Mouse (Mus musculus) lung, embryonic 15.5 days (tissue): ENCODE data around the gene Amz2. TPM values are rescaled to one million over a fixed set of nuclear protein-coding genes. Genes with fewer than 3 reads are reported as not detected.
A peak's percentile ranks its signal among the peaks of the same experiment; 100 is the strongest.
"Not testable (repeated sequence)": the region's sequence is repeated elsewhere in the genome, so short reads cannot be mapped to it uniquely, and the experiment has no call there.

Experiments used
- ATAC-seq: fragments of 200-750 bp; cut with Nextera tagmentation; 2 replicates; pipeline ENCODE4 v1.8.0; 2017; ENCODE audit warnings: moderate number of reproducible peaks, borderline replicate concordance; ENCODE audit not compliant: low FRiP score, low TSS enrichment; ENCODE audit errors: extremely low read depth
- H3K27ac ChIP-seq: fragments of 300-500 bp; sonication (generic); 2 replicates; pipeline ENCODE4 v1.5.1; 2015; ENCODE audit warnings: moderate library complexity, mild to moderate bottlenecking, inconsistent platforms
- H3K27me3 ChIP-seq: fragments of 300-500 bp; sonication (generic); 2 replicates; pipeline ENCODE4 v1.6.1; 2015; ENCODE audit warnings: inconsistent platforms
- H3K36me3 ChIP-seq: fragments of 300-500 bp; sonication (generic); 2 replicates; pipeline ENCODE4 v1.6.1; 2015; ENCODE audit warnings: inconsistent platforms
- H3K4me1 ChIP-seq: fragments of 300-500 bp; sonication (generic); 2 replicates; pipeline ENCODE4 v1.6.1; 2015; ENCODE audit warnings: inconsistent platforms
- H3K4me2 ChIP-seq: fragments of 300-500 bp; sonication (generic); 2 replicates; pipeline ENCODE4 v1.6.1; 2015; ENCODE audit warnings: inconsistent platforms, mild to moderate bottlenecking, moderate library complexity
- H3K4me3 ChIP-seq: fragments of 300-500 bp; sonication (generic); 2 replicates; pipeline ENCODE4 v1.5.1; 2015; ENCODE audit warnings: mild to moderate bottlenecking, inconsistent platforms
- H3K9ac ChIP-seq: fragments of 300-500 bp; sonication (generic); 2 replicates; pipeline ENCODE4 v1.6.1; 2015; ENCODE audit warnings: inconsistent platforms
- H3K9me3 ChIP-seq: fragments of 300-500 bp; sonication (generic); 2 replicates; pipeline ENCODE4 v1.6.1; 2016; ENCODE audit warnings: inconsistent platforms
- WGBS: fragments of 180-500 bp; shearing (Covaris S2); methylation state at CpG from one replicate; pipeline ENCODE4 v1.1.7; 2015; 5-methylcytosine and 5-hydroxymethylcytosine counted together
- polyA plus RNA-seq: library from polyadenylated mRNA; unstranded; fragments of >200 nt; fragmentation: Nextera tagmentation; extraction: Ambion mirVana; gene quantifications from 2 replicates; pipeline ENCODE4 v1.2.1, GENCODE M21; 2015

Amz2 gene
- polyA plus RNA-seq, 1 experiment from 2014 or later = 41.4 TPM

DNA sequence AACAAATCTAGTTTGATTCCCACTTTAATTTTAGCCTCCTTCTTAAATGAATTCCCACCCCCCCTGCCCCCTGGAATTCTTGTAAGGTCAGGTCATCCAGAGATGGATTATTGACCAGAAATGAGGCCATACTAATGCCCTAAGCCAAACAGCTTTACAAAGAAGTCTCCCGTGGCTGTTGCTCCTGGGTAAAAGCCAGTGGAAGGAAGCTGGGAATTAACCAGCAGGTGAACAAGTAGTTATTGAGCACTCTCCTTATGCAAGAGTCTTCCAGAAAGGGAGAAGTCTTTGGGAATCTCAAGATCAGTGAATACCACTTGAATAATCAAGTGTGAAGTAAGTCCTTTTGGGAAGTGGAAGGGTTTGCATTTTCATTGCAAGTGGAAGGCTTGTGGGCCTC lies 61.4 kb downstream of the Amz2 start:
- Histone ChIP-seq H3K4me1 (no peaks in the 10 kb centered on the region), H3K4me3 (no peak overlapping the region), H3K36me3 (no peaks in the 10 kb centered on the region), H3K4me2 (no peak overlapping the region), H3K27me3 (no peaks in the 10 kb centered on the region), H3K9me3 (no peaks in the 10 kb centered on the region), H3K27ac (no peak overlapping the region), H3K9ac (no peak overlapping the region)
- no peak for ATAC-seq
- 28% methylated on average over 1 of the region's 1 CpGs for WGBS

- H3K27me3 ChIP-seq = no peaks in the 10 kb centered on the region
- no peak for ATAC-seq
- WGBS = 51% methylated on average over 10 of the region's 10 CpGs
- H3K4me1 ChIP-seq = no peaks in the 10 kb centered on the region
- H3K9ac ChIP-seq = no peak overlapping the region
- no peaks in the 10 kb centered on the region for H3K36me3 ChIP-seq
- no peak overlapping the region for H3K4me2 ChIP-seq
- no peaks in the 10 kb centered on the region for H3K9me3 ChIP-seq
- H3K4me3 ChIP-seq = no peak overlapping the region
- H3K27ac ChIP-seq = no peak overlapping the region
Measured at GRCm38 (mm10) chr11:109487991-109488684, 62.4 kb downstream of the Amz2 start.

DNA sequence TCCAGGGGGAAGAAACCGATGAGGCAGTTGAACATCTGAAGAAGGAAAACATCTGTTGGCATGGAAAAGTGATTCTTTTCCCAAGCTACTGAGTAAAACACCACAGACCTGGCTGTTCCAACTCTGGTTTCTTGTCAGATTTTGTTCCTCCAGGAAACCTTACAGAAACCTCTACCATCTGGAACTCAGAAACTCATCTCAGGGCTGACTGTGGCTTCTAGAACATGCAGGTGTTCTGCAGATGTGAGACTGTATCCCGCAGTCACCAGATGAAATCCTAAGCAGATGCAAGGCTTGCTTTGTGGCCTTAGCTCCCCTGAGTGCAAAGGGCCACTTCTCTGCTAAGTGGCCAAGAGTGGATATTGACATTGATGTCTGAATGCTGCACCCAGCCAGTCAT lies 64.0 kb downstream of the Amz2 start:
- Histone ChIP-seq H3K4me3 (no peak overlapping the region), H3K9me3 (no peaks in the 10 kb centered on the region), H3K27ac (no peak overlapping the region), H3K27me3 (no peaks in the 10 kb centered on the region), H3K4me2 (no peak overlapping the region), H3K36me3 (no peaks in the 10 kb centered on the region), H3K4me1 (no peaks in the 10 kb centered on the region), H3K9ac (no peak overlapping the region)
- WGBS = 72% methylated on average over 2 of the region's 2 CpGs
- ATAC-seq = no peak

- Histone ChIP-seq H3K36me3 (no peaks in the 10 kb centered on the region), H3K27ac (no peak overlapping the region), H3K9ac (no peak overlapping the region), H3K9me3 (no peaks in the 10 kb centered on the region), H3K4me1 (peaks cover 20% of the 10 kb centered on the region), H3K4me3 (no peak overlapping the region), H3K4me2 (no peak overlapping the region), H3K27me3 (no peaks in the 10 kb centered on the region)
- no peak for ATAC-seq
- WGBS = 68% methylated on average over 4 of the region's 4 CpGs
Measured at GRCm38 (mm10) chr11:109491844-109492243, 66.1 kb downstream of the Amz2 start.

GRCm38 (mm10) chr11:109492847-109493464 lies 67.2 kb downstream of the Amz2 start:
- not testable (repeated sequence) for H3K4me2 ChIP-seq, H3K27me3 ChIP-seq, H3K9ac ChIP-seq, ATAC-seq, H3K4me3 ChIP-seq, H3K9me3 ChIP-seq, H3K36me3 ChIP-seq, H3K27ac ChIP-seq
- 54% methylated on average over 8 of the region's 8 CpGs for WGBS
- H3K4me1 ChIP-seq = peaks cover 21% of the 10 kb centered on the region

- Histone ChIP-seq H3K36me3 (no peaks in the 10 kb centered on the region), H3K4me1 (peaks cover 21% of the 10 kb centered on the region), H3K27me3 (no peaks in the 10 kb centered on the region), H3K9ac (no peak overlapping the region), H3K9me3 (no peaks in the 10 kb centered on the region), H3K4me2 (peak overlapping the region; percentile 3; the same call in 1 of the 2 replicates), H3K27ac (no peak overlapping the region), H3K4me3 (no peak overlapping the region)
- no peak for ATAC-seq
- 27% methylated on average over 24 of the region's 24 CpGs for WGBS
Measured at GRCm38 (mm10) chr11:109494890-109495770, 69.4 kb downstream of the Amz2 start.

- H3K36me3 ChIP-seq = no peaks in the 10 kb centered on the region
- peak overlapping the region; percentile 3; the same call in 1 of the 2 replicates for H3K4me2 ChIP-seq
- peaks cover 21% of the 10 kb centered on the region for H3K4me1 ChIP-seq
- no peak for ATAC-seq
- H3K27ac ChIP-seq = no peak overlapping the region; the same call in 1 of the 2 replicates
- H3K4me3 ChIP-seq = no peak overlapping the region
- H3K9ac ChIP-seq = no peak overlapping the region
- no peaks in the 10 kb centered on the region for H3K9me3 ChIP-seq
- H3K27me3 ChIP-seq = no peaks in the 10 kb centered on the region
- 26% methylated on average over 14 of the region's 14 CpGs for WGBS
Measured at GRCm38 (mm10) chr11:109495771-109496474, 70.2 kb downstream of the Amz2 start.

DNA sequence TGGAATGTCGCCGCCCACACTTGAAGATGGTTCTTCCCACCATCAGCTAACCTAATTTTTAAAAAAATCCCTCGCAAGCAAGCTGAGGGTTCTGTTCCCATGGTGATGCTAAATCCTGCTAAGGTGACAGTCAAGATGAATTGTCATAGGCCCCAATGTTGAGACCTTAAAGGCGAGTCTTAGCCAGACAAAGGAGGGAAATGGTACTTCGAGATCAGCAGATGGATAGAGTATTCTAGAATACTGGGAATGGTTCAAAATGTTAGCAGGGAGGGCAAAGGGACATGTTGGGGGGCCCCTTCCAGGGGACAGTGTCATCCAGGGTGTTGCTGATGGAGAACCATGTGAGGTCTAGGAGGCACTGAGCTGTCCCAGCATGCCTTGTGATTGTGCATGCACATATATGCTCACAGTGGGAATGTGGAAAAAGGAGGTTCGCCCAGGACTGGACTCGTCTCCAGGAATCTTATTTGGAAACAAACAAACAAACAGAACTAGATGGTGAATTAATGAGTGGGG lies 70.8 kb downstream of the Amz2 start:
- no peaks in the 10 kb centered on the region for H3K36me3 ChIP-seq
- no peak overlapping the region for H3K4me3 ChIP-seq
- no peak overlapping the region; the same call in 1 of the 2 replicates for H3K27ac ChIP-seq
- H3K9me3 ChIP-seq = no peaks in the 10 kb centered on the region
- H3K4me1 ChIP-seq = peaks cover 21% of the 10 kb centered on the region
- no peaks in the 10 kb centered on the region for H3K27me3 ChIP-seq
- H3K4me2 ChIP-seq = peak overlapping the region; percentile 3; the same call in 1 of the 2 replicates
- 64% methylated on average over 7 of the region's 7 CpGs for WGBS
- ATAC-seq = no peak
- H3K9ac ChIP-seq = no peak overlapping the region

DNA sequence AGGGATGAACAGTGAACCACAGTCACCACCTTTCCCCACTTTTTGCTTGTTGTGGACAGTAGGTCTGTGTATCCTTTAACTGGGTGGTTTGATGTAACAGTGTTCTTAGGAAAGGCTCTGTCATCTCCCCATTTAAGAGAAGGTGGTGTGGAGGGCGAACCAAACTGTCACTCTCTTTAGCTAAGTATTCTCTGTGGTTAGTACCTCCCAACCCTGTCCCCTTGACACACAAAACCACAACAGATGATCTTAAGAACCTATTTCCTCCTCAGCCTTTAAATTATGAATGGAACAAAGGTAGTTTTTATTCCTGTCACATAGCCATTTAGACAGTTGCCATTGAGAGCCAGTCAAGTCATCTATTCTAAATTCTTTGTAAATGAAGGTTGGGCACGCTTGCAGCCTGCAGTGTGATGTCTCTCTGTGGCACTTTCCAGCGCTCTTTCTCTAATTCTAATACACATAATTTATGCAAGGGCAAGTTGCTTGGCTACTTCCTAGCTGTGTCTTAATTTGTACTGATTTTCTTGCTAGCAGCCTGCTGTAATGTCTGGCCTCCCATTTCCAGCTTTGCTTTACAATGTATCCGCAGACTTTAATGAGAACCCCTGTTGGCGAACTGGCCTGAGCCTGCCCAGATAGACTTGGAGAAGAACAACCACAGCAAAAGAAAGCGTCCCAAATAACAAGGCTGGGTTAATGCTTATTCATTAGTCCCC lies 71.4 kb downstream of the Amz2 start:
- Histone ChIP-seq H3K9ac (no peak overlapping the region), H3K4me3 (no peak overlapping the region), H3K4me1 (peaks cover 21% of the 10 kb centered on the region), H3K27me3 (no peaks in the 10 kb centered on the region), H3K9me3 (no peaks in the 10 kb centered on the region), H3K4me2 (no peak overlapping the region), H3K36me3 (no peaks in the 10 kb centered on the region), H3K27ac (no peak overlapping the region)
- WGBS = 86% methylated on average over 6 of the region's 6 CpGs
- no peak for ATAC-seq

- Histone ChIP-seq H3K36me3 (no peaks in the 10 kb centered on the region), H3K27ac (peak overlapping the region; percentile 55), H3K4me3 (no peak overlapping the region), H3K9me3 (no peaks in the 10 kb centered on the region), H3K9ac (no peak overlapping the region), H3K4me2 (peak overlapping the region; percentile 11), H3K27me3 (no peaks in the 10 kb centered on the region), H3K4me1 (peaks cover 21% of the 10 kb centered on the region)
- WGBS = 55% methylated on average over 9 of the region's 9 CpGs
- ATAC-seq = no peak
Measured at GRCm38 (mm10) chr11:109497990-109498389, 72.2 kb downstream of the Amz2 start.

- no peak for ATAC-seq
- Histone ChIP-seq H3K36me3 (no peaks in the 10 kb centered on the region), H3K9ac (no peak overlapping the region), H3K27me3 (no peaks in the 10 kb centered on the region), H3K4me1 (peaks cover 17% of the 10 kb centered on the region), H3K9me3 (no peaks in the 10 kb centered on the region), H3K4me3 (no peak overlapping the region), H3K4me2 (no peak overlapping the region), H3K27ac (no peak overlapping the region)
- WGBS = 72% methylated on average over 5 of the region's 5 CpGs
Measured at GRCm38 (mm10) chr11:109500206-109500605, 74.5 kb downstream of the Amz2 start.
